Mouse (Mus musculus) forebrain, embryonic 10.5 days (tissue): ENCODE data around the gene Vat1. TPM values are rescaled to one million over a fixed set of nuclear protein-coding genes. Genes with fewer than 3 reads are reported as not detected.
"Not testable (repeated sequence)": the region's sequence is repeated elsewhere in the genome, so short reads cannot be mapped to it uniquely, and the experiment has no call there.

Experiments used
- DNase-seq: peaks from one replicate; pipeline ENCODE4 v3.0.0-alpha.2; 2017; ENCODE audit warnings: low spot score; ENCODE audit errors: extremely low spot score
- H3K27ac ChIP-seq: fragments of 300-500 bp; sonication (generic); 2 replicates; pipeline ENCODE4 v1.5.1; 2016; ENCODE audit warnings: mild to moderate bottlenecking
- H3K27me3 ChIP-seq: fragments of 300-500 bp; sonication (generic); 2 replicates; pipeline ENCODE4 v1.6.1; 2016; ENCODE audit warnings: mild to moderate bottlenecking; ENCODE audit not compliant: poor library complexity, severe bottlenecking
- H3K36me3 ChIP-seq: fragments of 300-500 bp; sonication (generic); replicated peaks from 2 replicates; pipeline ENCODE4 v1.6.1; 2016; ENCODE audit warnings: mild to moderate bottlenecking, moderate library complexity
- H3K4me1 ChIP-seq: fragments of 300-500 bp; sonication (generic); 2 replicates; pipeline ENCODE4 v1.6.1; 2016
- H3K4me3 ChIP-seq: fragments of 300-500 bp; sonication (generic); 2 replicates; pipeline ENCODE4 v1.5.1; 2016; ENCODE audit warnings: mild to moderate bottlenecking, moderate library complexity
- H3K9me3 ChIP-seq: fragments of 300-500 bp; sonication (generic); 2 replicates; pipeline ENCODE4 v1.6.1; 2016; ENCODE audit warnings: mild to moderate bottlenecking, moderate library complexity
- WGBS: fragments of 180-500 bp; shearing (Covaris S2); methylation state at CpG from one replicate; pipeline ENCODE4 v1.1.7; 2016; 5-methylcytosine and 5-hydroxymethylcytosine counted together
- polyA plus RNA-seq: library from polyadenylated mRNA; unstranded; fragments of >200 nt; fragmentation: Nextera tagmentation; extraction: Ambion mirVana; gene quantifications from 2 replicates; pipeline ENCODE4 v1.2.1, GENCODE M21; 2016

Vat1 gene
- polyA plus RNA-seq, 1 experiment from 2014 or later = 28.5 TPM

GRCm38 (mm10) chr11:101462583-101463440, 3.2 kb downstream of the Vat1 start:
- no peak for DNase-seq
- Histone ChIP-seq H3K27ac (peak overlapping the region; percentile 75), H3K36me3 (peaks cover 42% of the 10 kb centered on the region), H3K27me3 (peaks cover 29% of the 10 kb centered on the region), H3K4me3 (peak overlapping the region; percentile 26), H3K9me3 (no peaks in the 10 kb centered on the region), H3K4me1 (peaks cover 85% of the 10 kb centered on the region)
- WGBS = 46% methylated on average over 13 of the region's 13 CpGs

DNA sequence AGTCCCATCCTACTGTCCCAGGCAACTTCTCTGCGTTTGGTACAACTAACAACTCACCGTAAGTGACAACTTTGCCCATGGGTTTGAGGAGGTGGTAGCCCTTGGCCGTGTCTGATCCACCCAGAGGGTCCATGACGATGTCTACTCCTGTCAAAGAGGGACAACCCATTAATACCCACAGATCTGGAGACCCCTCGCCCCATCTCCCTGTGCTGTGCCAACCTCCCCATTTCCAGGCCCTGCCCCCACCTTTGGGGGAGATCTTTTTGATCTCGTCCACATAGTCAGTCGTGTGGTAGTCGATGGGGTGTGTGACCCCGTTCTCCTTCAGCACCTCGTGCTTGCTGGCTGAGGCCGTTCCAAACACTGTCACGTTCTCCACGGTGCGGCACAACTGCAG, 3.9 kb downstream of the Vat1 start:
- peak overlapping the region; percentile 75 for H3K27ac ChIP-seq
- 88% methylated on average over 14 of the region's 14 CpGs for WGBS
- no peaks in the 10 kb centered on the region for H3K9me3 ChIP-seq
- H3K27me3 ChIP-seq = peaks cover 28% of the 10 kb centered on the region
- H3K4me3 ChIP-seq = peak overlapping the region; percentile 26
- H3K36me3 ChIP-seq = peaks cover 42% of the 10 kb centered on the region
- DNase-seq = no peak
- H3K4me1 ChIP-seq = peaks cover 78% of the 10 kb centered on the region

- Histone ChIP-seq H3K4me3 (no peak overlapping the region), H3K27me3 (peaks cover 13% of the 10 kb centered on the region; the same call in 1 of the 2 replicates), H3K36me3 (peaks cover 42% of the 10 kb centered on the region), H3K9me3 (no peaks in the 10 kb centered on the region), H3K4me1 (peaks cover 66% of the 10 kb centered on the region), H3K27ac (peak overlapping the region; percentile 60; the same call in 1 of the 2 replicates)
- DNase-seq = no peak
- WGBS = 87% methylated on average over 15 of the region's 15 CpGs
These were observed 5.7 kb downstream of the Vat1 start for GRCm38 (mm10) chr11:101460321-101460720.

GRCm38 (mm10) chr11:101459716-101460115, 6.3 kb downstream of the Vat1 start:
- Histone ChIP-seq H3K4me3 (peak overlapping the region; percentile 12; the same call in 1 of the 2 replicates), H3K27me3 (peaks cover 7% of the 10 kb centered on the region; the same call in 1 of the 2 replicates), H3K27ac (peak overlapping the region; percentile 60; the same call in 1 of the 2 replicates), H3K4me1 (peaks cover 65% of the 10 kb centered on the region), H3K9me3 (no peaks in the 10 kb centered on the region), H3K36me3 (peaks cover 42% of the 10 kb centered on the region)
- DNase-seq = no peak
- 40% methylated on average over 6 of the region's 6 CpGs for WGBS

DNA sequence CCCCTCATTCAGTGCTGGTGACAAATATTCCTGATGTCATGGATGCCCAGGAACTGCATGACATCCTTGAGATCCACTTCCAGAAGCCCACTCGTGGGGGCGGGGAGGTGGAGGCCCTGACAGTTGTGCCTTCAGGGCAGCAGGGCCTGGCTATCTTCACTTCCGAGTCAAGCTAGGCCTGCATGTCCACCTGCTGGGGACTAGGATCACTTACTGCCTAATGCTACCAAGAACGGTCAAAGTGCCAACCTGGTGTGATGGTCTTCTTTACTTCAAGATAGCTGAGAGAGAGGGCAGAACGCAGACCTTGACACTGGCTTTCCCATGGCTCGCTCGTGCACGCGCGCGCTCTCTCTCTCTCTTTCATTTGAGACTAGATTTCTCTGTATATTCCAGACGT, 7.8 kb downstream of the Vat1 start:
- H3K9me3 ChIP-seq = no peaks in the 10 kb centered on the region
- no peaks in the 10 kb centered on the region for H3K27me3 ChIP-seq
- H3K27ac ChIP-seq = no peak overlapping the region
- no peak overlapping the region for H3K4me3 ChIP-seq
- no peak for DNase-seq
- H3K36me3 ChIP-seq = peaks cover 42% of the 10 kb centered on the region
- 87% methylated on average over 12 of the region's 12 CpGs for WGBS
- H3K4me1 ChIP-seq = peaks cover 57% of the 10 kb centered on the region

GRCm38 (mm10) chr11:101457631-101458030, 8.4 kb downstream of the Vat1 start:
- Histone ChIP-seq H3K36me3 (peaks cover 42% of the 10 kb centered on the region), H3K27me3 (no peaks in the 10 kb centered on the region), H3K4me3 (no peak overlapping the region), H3K27ac (0 out of 2 replicates have a peak overlapping the region, but pooled peaks have one; percentile 12), H3K9me3 (no peaks in the 10 kb centered on the region), H3K4me1 (peaks cover 52% of the 10 kb centered on the region)
- no peak for DNase-seq
- WGBS = 94% methylated on average over 9 of the region's 9 CpGs

DNA sequence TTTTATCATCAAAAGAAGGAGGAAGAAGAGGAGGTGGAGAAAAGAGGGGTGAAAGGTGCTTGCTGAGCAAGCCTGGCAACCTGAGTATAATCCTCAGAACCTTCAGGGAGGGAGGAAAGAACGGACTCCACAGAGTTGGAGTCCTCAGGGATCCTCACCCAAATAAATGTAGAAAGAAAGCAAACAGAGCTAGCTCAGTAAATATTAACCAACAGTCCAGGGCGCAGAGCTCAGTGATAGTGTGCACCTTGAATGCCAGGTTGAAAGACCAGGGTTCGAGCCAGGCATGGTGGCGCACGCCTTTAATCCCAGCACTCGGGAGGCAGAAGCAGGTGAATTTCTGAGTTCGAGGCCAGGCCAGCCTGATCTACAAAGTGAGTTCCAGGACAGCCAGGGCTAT, 10.4 kb downstream of the Vat1 start:
- Histone ChIP-seq H3K27me3 (no peaks in the 10 kb centered on the region), H3K4me3 (no peak overlapping the region), H3K27ac (no peak overlapping the region), H3K36me3 (peaks cover 27% of the 10 kb centered on the region), H3K4me1 (peaks cover 48% of the 10 kb centered on the region), H3K9me3 (no peaks in the 10 kb centered on the region)
- DNase-seq = no peak
- 93% methylated on average over 7 of the region's 7 CpGs for WGBS

- Histone ChIP-seq H3K4me3 (no peak overlapping the region), H3K4me1 (peaks cover 40% of the 10 kb centered on the region), H3K27ac (peak overlapping the region; percentile 3; the same call in 1 of the 2 replicates), H3K27me3 (no peaks in the 10 kb centered on the region), H3K36me3 (peaks cover 18% of the 10 kb centered on the region), H3K9me3 (no peaks in the 10 kb centered on the region)
- 45% methylated on average over 6 of the region's 6 CpGs for WGBS
- no peak for DNase-seq
These were observed 11.3 kb downstream of the Vat1 start for GRCm38 (mm10) chr11:101454702-101455101.

GRCm38 (mm10) chr11:101452093-101452774, 13.8 kb downstream of the Vat1 start:
- no peak for DNase-seq
- Histone ChIP-seq H3K4me1 (peaks cover 32% of the 10 kb centered on the region), H3K27ac (no peak overlapping the region), H3K36me3 (no peaks in the 10 kb centered on the region), H3K9me3 (no peaks in the 10 kb centered on the region), H3K4me3 (no peak overlapping the region), H3K27me3 (no peaks in the 10 kb centered on the region)
- WGBS = 79% methylated on average over 10 of the region's 10 CpGs

DNA sequence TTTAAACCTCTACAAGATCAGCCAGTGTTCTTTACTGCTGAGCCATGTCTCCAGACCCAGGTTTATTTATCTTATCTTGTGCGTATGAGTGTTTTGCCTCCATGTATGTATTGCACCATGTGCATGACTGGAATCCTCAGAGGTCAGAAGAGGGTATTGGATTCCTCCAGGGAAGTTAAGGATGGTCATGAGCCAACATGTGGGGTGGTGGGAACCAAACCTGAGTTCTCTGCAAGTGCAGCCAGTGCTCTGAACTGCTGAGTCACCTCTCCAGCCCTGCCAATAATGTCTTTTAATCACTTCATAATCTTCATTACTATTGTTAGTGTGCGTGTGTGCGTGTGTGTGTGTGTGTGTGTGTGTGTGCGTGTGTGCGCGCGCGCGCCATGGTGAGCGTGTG, 14.5 kb downstream of the Vat1 start:
- H3K36me3 ChIP-seq = peaks cover 4% of the 10 kb centered on the region
- no peaks in the 10 kb centered on the region for H3K9me3 ChIP-seq
- WGBS = 95% methylated on average over 10 of the region's 10 CpGs
- no peak overlapping the region for H3K4me3 ChIP-seq
- no peak overlapping the region for H3K27ac ChIP-seq
- H3K4me1 ChIP-seq = peaks cover 32% of the 10 kb centered on the region
- no peak for DNase-seq
- H3K27me3 ChIP-seq = no peaks in the 10 kb centered on the region

DNA sequence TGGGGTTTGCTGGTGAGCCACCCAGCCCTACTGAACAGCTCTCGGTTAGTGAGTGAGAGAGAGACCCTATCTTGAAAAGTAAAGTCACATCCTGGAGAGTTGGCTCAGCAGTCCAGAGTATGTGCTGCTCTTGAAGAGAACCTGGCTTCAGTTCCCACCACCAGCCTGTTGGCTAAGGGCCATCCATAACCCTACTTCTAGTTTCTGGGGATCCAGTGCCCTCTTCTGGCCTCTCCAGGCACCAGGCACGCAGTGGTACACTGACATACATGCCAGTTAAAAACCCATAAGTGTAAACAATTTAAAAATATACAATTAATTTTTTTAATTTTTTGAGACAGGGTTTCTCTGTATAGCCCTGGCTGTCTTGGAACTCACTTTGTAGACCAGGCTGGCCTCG, 15.6 kb downstream of the Vat1 start:
- Histone ChIP-seq H3K4me1 (peaks cover 27% of the 10 kb centered on the region), H3K27ac (no peak overlapping the region), H3K9me3 (no peaks in the 10 kb centered on the region), H3K36me3 (peaks cover 13% of the 10 kb centered on the region), H3K27me3 (no peaks in the 10 kb centered on the region), H3K4me3 (no peak overlapping the region)
- 80% methylated on average over 3 of the region's 3 CpGs for WGBS
- no peak for DNase-seq

DNA sequence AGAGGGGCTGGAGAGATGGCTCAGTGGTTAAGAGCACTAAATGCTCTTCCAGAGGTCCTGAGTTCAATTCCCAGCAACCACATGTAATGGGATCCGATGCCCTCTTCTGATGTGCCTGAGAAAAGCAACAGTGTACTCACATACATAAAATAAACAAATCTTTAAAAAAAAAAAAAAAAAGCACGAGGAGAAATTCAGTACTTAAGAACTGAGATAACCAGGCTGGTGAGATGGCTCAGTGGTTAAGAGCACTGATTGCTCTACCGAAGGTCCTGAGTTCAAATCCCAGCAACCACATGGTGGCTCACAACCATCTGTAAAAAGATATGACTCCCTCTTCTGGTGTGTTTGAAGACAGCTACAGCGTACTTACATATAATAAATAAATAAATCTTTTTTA, 16.4 kb downstream of the Vat1 start:
- DNase-seq, H3K27ac ChIP-seq, H3K27me3 ChIP-seq, H3K9me3 ChIP-seq, H3K4me3 ChIP-seq: not testable (repeated sequence)
- peaks cover 21% of the 10 kb centered on the region for H3K36me3 ChIP-seq
- WGBS = 90% methylated on average over 4 of the region's 4 CpGs
- H3K4me1 ChIP-seq = peaks cover 23% of the 10 kb centered on the region

GRCm38 (mm10) chr11:101448899-101449298, 17.1 kb downstream of the Vat1 start:
- no peak for DNase-seq
- WGBS = 88% methylated on average over 4 of the region's 4 CpGs

More at GRCm38 (mm10) chr11:101448899-101449298, 17.1 kb downstream of the Vat1 start:
- Histone ChIP-seq H3K9me3 (no peaks in the 10 kb centered on the region), H3K4me1 (peaks cover 23% of the 10 kb centered on the region), H3K4me3 (peak overlapping the region; percentile 32; the same call in 1 of the 2 replicates), H3K27ac (no peak overlapping the region), H3K27me3 (no peaks in the 10 kb centered on the region), H3K36me3 (peaks cover 28% of the 10 kb centered on the region)
